Mouse (Mus musculus): ENCODE measurements around the gene Slk.

DNA sequence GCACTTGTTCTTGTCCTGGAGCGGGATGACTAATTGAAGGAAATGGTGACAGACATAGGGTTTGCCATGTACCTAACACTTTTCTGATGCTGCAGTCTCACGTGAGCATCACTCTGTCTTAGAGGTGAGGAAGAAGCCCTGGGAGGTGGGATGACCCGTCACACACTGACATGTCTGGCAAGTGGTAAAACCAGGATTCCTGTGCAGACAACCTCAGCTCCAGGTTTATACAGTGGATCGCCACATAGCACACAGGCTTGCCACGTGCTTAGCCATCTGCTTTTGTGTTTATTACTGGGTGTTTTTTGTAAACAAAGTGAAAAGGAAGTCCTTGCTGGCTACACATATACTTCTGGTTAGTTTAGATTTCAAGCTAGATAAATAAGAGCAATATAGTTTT, 49.6 kb downstream of the Slk start:
- TF ChIP-seq CTCF (IDR thresholded peaks at IDR 0.05; ENCODE audit: low read depth) = no peak
- TF ChIP-seq EP300 (IDR thresholded peaks at IDR 0.05; ENCODE audit: low read depth) = no peak

All from heart, postnatal 0 days (tissue).